Mouse (Mus musculus): Measurements from ENCODE around the gene Myh7.

DNA sequence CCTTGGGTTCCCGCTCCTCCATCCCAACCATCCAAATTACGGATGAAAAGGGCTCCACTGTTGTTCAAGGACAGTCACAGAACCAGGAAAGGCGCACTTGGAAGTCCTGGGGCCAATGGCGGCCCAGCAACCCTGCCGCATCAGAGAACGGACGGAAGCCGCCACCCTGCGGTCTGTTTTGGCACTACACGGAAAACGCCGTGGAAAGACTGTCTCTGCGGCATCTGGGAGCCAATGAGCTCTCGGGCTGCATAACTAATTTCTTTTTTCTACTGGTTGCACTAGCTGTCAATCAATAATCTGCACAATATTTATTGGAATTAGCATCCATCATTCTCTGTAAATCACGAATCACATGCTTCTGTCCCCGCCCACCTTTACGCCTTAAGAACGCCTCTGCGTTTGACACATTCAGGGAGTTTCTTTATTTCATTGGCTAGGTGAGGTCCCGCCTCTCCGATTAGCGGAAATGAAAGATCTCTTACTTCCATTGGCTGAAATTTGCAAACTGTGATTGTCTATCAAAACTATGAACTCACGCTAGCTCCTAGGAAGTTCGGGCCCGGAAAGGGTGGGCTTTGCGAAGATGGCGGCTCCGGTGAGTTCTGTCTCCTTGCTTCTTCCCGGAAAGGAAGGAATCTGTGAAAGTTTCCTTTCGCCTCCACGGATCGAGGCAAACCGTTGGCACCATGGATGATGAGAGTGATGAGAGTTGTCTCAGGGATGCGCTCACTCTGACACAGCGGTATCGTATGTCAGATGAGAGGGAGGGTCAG, 20.8 kb upstream of the Myh7 start, which contains the start of gene Ngdn:
- TF ChIP-seq SMC3 (IDR thresholded peaks at IDR 0.05; ENCODE audit: low read depth, low read length) (peak; percentile 75), CHD1 (IDR thresholded peaks at IDR 0.05; ENCODE audit: low read depth, low read length) (no peak), POLR2A (IDR thresholded peaks at IDR 0.05; ENCODE audit: low read depth, low read length) (peak; percentile 93), CTCF (conservative IDR thresholded peaks at IDR 0.05 in 1 of 2, IDR thresholded peaks at IDR 0.05 in 1 of 2; ENCODE audit: low read depth in 2 of 2, low read length in 2 of 2) (peak; percentile 43 to 95), UBTF (IDR thresholded peaks at IDR 0.05; ENCODE audit: low read depth, low read length) (no peak), RAD21 (IDR thresholded peaks at IDR 0.05; ENCODE audit: low read depth, low read length) (peak; percentile 89), JUND (conservative IDR thresholded peaks at IDR 0.05; ENCODE audit: low read depth, low read length) (no peak; the same call in 1 of the 2 replicates), USF1 (IDR thresholded peaks at IDR 0.05; ENCODE audit: low read depth, low read length) (no peak), MAFK (IDR thresholded peaks at IDR 0.05; ENCODE audit: insufficient replicate concordance, low read length) (no peak), POLR2AphosphoS2 (IDR thresholded peaks at IDR 0.05; ENCODE audit: low read depth, low read length) (no peak), MEF2A (IDR thresholded peaks at IDR 0.05; ENCODE audit: borderline replicate concordance, low read depth, low read length) (no peak; the same call in 1 of the 2 replicates), ZKSCAN1 (IDR thresholded peaks at IDR 0.05; ENCODE audit: borderline replicate concordance, low read depth, low read length) (no peak), ZC3H11A (IDR thresholded peaks at IDR 0.05; ENCODE audit: low read depth, low read length) (no peak)

Measured in CH12.LX (cell line).